Mouse (Mus musculus) kidney, postnatal 0 days (tissue): ENCODE measurements at regions not wholly inside any gene's neighbourhood (a gene's known extent, or its start where the extent isn't known, plus 50 kb on each side); places are given as distances from the start of the nearest gene placed in this dataset.

ENCODE experiments used
- ATAC-seq: fragments of 200-750 bp; cut with Nextera tagmentation; replicated peaks from 2 replicates; pipeline ENCODE4 v1.8.0; 2017; ENCODE audit warnings: low read depth, moderate number of reproducible peaks, moderate TSS enrichment, moderate library complexity; ENCODE audit not compliant: low FRiP score
- DNase-seq: peaks from one replicate; pipeline ENCODE4 v3.0.0-alpha.2; 2016; ENCODE audit warnings: low spot score
- H3K27ac ChIP-seq: fragments of 300-500 bp; sonication (generic); 2 replicates; pipeline ENCODE4 v1.5.1; 2014; ENCODE audit warnings: mild to moderate bottlenecking
- H3K27me3 ChIP-seq: fragments of 300-500 bp; sonication (generic); 2 replicates; pipeline ENCODE4 v1.6.1; 2014; ENCODE audit warnings: low read length, mixed read lengths; ENCODE audit not compliant: insufficient read depth
- H3K36me3 ChIP-seq: fragments of 300-500 bp; sonication (generic); 2 replicates; pipeline ENCODE4 v1.6.1; 2014; ENCODE audit warnings: low read length, mixed read lengths; ENCODE audit not compliant: insufficient read depth
- H3K4me1 ChIP-seq: fragments of 300-500 bp; sonication (generic); replicated peaks from 2 replicates; pipeline ENCODE4 v1.6.1; 2014; ENCODE audit warnings: antibody characterized with exemption, low read length, mixed read lengths; ENCODE audit not compliant: insufficient read depth
- H3K4me2 ChIP-seq: fragments of 300-500 bp; sonication (generic); 2 replicates; pipeline ENCODE4 v1.6.1; 2014; ENCODE audit warnings: mild to moderate bottlenecking, low read length, moderate library complexity, mixed read lengths
- H3K4me3 ChIP-seq: fragments of 300-500 bp; sonication (generic); replicated peaks from 2 replicates; pipeline ENCODE4 v1.5.1; 2014; ENCODE audit warnings: low read depth, low read length
- H3K9ac ChIP-seq: fragments of 300-500 bp; sonication (generic); 2 replicates; pipeline ENCODE4 v1.6.1; 2014; ENCODE audit warnings: low read depth, low read length
- H3K9me3 ChIP-seq: fragments of 300-500 bp; sonication (generic); replicated peaks from 2 replicates; pipeline ENCODE4 v1.6.1; 2016; ENCODE audit warnings: low read length, inconsistent platforms, mixed read lengths
- CTCF ChIP-seq: IDR thresholded peaks from 2 replicates; pipeline ENCODE4 v1.5.1; 2016; ENCODE audit warnings: antibody characterized with exemption, low read depth, mild to moderate bottlenecking, moderate library complexity
- WGBS: fragments of 180-500 bp; shearing (Covaris S2); extraction: QIAGEN DNeasy Blood & Tissue Kit; methylation state at CpG from one replicate; pipeline ENCODE4 v1.1.7; 2014; 5-methylcytosine and 5-hydroxymethylcytosine counted together

- Histone ChIP-seq H3K4me3 (no peak overlapping the region), H3K27ac (no peak overlapping the region), H3K27me3 (no peaks in the 10 kb centered on the region), H3K4me2 (no peak overlapping the region), H3K9ac (no peak overlapping the region), H3K4me1 (no peaks in the 10 kb centered on the region), H3K36me3 (no peaks in the 10 kb centered on the region), H3K9me3 (no peaks in the 10 kb centered on the region)
- TF ChIP-seq CTCF, result no peak
- ATAC-seq (no peak), DNase-seq (peak; percentile 15)
- WGBS, result 22% methylated on average over 5 of the region's 5 CpGs
These were observed 142.3 kb upstream of the Rack1 start for GRCm38 (mm10) chr11:48657851-48658250.

GRCm38 (mm10) chr11:48661641-48662040 is 138.5 kb upstream of the Rack1 start:
- H3K4me3 ChIP-seq, result no peak overlapping the region
- H3K27ac ChIP-seq, result no peak overlapping the region
- WGBS, result 25% methylated on average over 4 of the region's 4 CpGs
- H3K9me3 ChIP-seq, result no peaks in the 10 kb centered on the region
- DNase-seq (no peak), ATAC-seq (no peak)
- H3K9ac ChIP-seq, result no peak overlapping the region
- H3K27me3 ChIP-seq, result no peaks in the 10 kb centered on the region
- no peaks in the 10 kb centered on the region for H3K4me1 ChIP-seq
- no peaks in the 10 kb centered on the region for H3K36me3 ChIP-seq
- TF ChIP-seq CTCF, result no peak
- H3K4me2 ChIP-seq, result no peak overlapping the region

- H3K36me3 ChIP-seq, result no peaks in the 10 kb centered on the region
- H3K4me3 ChIP-seq, result no peak overlapping the region
- 73% methylated on average over 3 of the region's 3 CpGs for WGBS
- H3K27me3 ChIP-seq, result no peaks in the 10 kb centered on the region
- H3K4me2 ChIP-seq, result no peak overlapping the region
- TF ChIP-seq CTCF, result no peak
- no peak overlapping the region for H3K9ac ChIP-seq
- no peaks in the 10 kb centered on the region for H3K9me3 ChIP-seq
- no peak for ATAC-seq
- H3K27ac ChIP-seq, result no peak overlapping the region
- DNase-seq, result no peak
- no peaks in the 10 kb centered on the region for H3K4me1 ChIP-seq
These were observed 115.3 kb upstream of the Rack1 start for GRCm38 (mm10) chr11:48684781-48685314.

- Histone ChIP-seq H3K27ac (no peak overlapping the region), H3K9ac (no peak overlapping the region), H3K4me2 (no peak overlapping the region), H3K4me3 (no peak overlapping the region), H3K9me3 (no peaks in the 10 kb centered on the region), H3K4me1 (no peaks in the 10 kb centered on the region), H3K36me3 (no peaks in the 10 kb centered on the region), H3K27me3 (no peaks in the 10 kb centered on the region)
- ATAC-seq, result no peak
- TF ChIP-seq CTCF, result peak; percentile 46; the same call in 1 of the 2 replicates
- 66% methylated on average over 4 of the region's 4 CpGs for WGBS
- peak; percentile 11 for DNase-seq
These were observed 110.1 kb upstream of the Rack1 start for GRCm38 (mm10) chr11:48690070-48690469.

- Histone ChIP-seq H3K4me2 (no peak overlapping the region), H3K4me3 (no peak overlapping the region), H3K36me3 (no peaks in the 10 kb centered on the region), H3K9ac (no peak overlapping the region), H3K4me1 (no peaks in the 10 kb centered on the region), H3K27ac (no peak overlapping the region), H3K9me3 (no peaks in the 10 kb centered on the region), H3K27me3 (no peaks in the 10 kb centered on the region)
- no peak for ATAC-seq
- DNase-seq, result peak; percentile 71
- 64% methylated on average over 2 of the region's 2 CpGs for WGBS
- no peak for TF ChIP-seq CTCF
These were observed 103.8 kb upstream of the Rack1 start for GRCm38 (mm10) chr11:48696352-48696751.

- Histone ChIP-seq H3K9me3 (no peaks in the 10 kb centered on the region), H3K36me3 (no peaks in the 10 kb centered on the region), H3K4me2 (no peak overlapping the region), H3K4me1 (no peaks in the 10 kb centered on the region), H3K27ac (no peak overlapping the region), H3K4me3 (no peak overlapping the region), H3K9ac (no peak overlapping the region), H3K27me3 (no peaks in the 10 kb centered on the region)
- no peak for TF ChIP-seq CTCF
- ATAC-seq, result no peak
- DNase-seq, result no peak
These were observed 102.9 kb upstream of the Rack1 start for GRCm38 (mm10) chr11:48697191-48697590.

- H3K4me2 ChIP-seq, result no peak overlapping the region
- H3K9me3 ChIP-seq, result no peaks in the 10 kb centered on the region
- ATAC-seq, result no peak
- WGBS, result 71% methylated on average over 2 of the region's 2 CpGs
- no peak overlapping the region for H3K4me3 ChIP-seq
- H3K36me3 ChIP-seq, result no peaks in the 10 kb centered on the region
- TF ChIP-seq CTCF, result no peak
- H3K9ac ChIP-seq, result no peak overlapping the region
- H3K27ac ChIP-seq, result no peak overlapping the region
- no peaks in the 10 kb centered on the region for H3K4me1 ChIP-seq
- no peaks in the 10 kb centered on the region for H3K27me3 ChIP-seq
- DNase-seq, result no peak
These were observed 92.9 kb upstream of the Rack1 start for GRCm38 (mm10) chr11:48707192-48707591.
